Mouse (Mus musculus): ENCODE measurements around the gene Pdzd3. TPM values are rescaled to one million over a fixed set of nuclear protein-coding genes. Genes with fewer than 3 reads are reported as not detected.
A peak's percentile ranks its signal among the peaks of the same experiment; 100 is the strongest.

The Pdzd3 gene
- polyA plus RNA-seq, 3 experiments from 2014 or later = 0.15 TPM; not detected in 2

DNA sequence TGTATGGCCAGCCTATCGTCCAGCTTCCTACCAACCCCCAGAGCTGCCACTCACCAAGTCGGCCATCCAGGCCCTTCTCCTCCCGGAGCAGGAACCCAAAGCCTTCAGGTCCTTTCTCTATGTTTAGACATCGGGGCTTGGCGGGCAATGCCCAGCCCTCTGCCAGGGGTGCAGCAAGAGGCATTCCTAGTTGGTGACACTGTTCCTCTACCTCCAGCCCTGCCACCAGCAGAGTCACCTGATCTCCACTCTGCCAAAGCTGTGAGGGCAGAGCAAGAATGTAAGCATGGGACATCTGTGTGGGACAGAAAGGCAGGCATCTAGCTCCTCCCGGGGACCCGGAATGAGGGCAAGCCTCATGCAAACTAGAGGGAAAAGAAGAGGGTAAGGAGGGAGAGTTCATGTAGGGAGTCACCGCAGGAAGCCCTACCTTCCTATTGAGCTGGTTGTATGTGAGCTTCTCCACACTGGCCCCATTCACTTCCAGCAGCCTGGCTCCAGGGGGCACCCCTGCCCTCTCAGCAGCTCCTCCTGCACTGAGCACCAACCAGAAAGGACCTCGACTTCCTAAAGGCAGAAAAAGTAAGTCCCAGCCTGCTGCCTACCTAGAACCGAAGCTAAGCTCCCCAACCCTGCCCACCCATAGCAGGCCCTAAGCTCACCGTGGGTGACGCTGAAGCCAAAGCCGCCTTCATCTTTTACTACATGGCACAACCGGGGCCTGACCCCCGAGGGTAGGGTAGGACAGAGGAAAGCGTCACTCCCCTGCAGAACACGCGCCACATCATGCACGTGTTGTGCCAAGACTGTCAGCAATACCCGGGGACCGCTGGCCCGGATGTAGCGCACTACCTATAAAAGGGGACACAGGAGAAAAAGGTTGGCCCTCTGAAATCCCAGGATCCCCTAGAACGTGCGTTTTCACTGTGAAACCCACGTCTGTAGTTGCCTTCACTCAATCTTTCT is 1.8 kb downstream of the Pdzd3 start:
- ATAC-seq = no peak

DNA sequence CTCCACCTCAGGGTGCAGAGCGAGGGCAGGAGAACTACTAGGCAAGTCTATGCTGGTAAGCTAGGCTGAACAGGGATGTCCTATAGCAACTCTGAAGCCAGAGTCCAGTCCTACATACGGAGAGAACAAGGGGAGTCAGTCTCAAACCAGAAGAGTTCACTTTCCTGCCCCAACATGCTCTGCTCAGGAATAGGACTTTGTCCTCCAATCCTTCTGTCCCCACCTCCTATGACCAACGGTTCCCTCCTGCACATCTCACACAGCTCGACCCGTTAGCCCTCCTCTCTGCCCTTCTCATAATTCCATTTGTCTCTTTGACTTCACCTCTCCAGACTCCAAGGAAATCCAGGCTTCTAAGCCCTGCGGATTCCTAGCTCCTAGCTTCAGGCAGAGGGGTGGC is 3.4 kb downstream of the Pdzd3 start:
- no peak for ATAC-seq

DNA sequence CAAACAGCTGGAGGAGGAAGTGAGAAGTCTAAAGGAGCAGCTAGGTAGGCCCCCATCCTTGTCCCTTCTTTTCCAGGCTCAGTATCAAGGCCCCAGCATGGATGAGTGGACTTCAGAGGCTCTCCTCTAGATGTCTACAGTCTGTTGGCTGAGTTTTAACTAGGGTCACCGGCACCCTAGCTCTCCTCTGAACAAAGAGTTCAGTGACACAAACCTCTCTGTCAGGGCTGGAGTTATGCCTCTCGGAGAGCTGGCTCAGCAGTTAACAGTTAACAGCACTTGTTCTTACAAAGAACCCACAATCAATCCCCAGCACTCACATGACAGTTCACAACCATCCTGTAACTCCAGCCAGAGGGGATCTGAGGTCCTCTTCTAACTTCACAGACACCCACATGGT is 7.7 kb downstream of the Pdzd3 start:
- ATAC-seq = no peak

DNA sequence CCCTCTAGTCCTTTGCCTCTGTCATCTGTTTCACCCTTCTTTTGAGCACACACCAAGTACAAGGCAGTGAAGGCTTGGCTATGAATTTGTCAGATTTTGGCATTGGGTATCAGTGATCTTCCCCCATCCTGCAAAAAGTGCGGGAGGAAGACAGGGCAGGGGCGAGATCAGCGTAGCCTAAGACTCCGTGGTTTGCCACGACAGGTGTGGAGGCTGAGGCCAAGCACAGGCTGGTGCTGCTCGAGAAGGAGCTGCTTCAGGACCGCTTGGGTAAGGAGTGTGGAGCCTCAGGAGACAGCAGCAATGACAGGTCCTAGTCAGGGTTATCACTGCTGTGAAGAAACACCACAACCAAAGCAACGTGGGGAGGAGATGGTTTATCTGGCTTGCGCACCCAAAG is 9.9 kb downstream of the Pdzd3 start:
- ATAC-seq = no peak

DNA sequence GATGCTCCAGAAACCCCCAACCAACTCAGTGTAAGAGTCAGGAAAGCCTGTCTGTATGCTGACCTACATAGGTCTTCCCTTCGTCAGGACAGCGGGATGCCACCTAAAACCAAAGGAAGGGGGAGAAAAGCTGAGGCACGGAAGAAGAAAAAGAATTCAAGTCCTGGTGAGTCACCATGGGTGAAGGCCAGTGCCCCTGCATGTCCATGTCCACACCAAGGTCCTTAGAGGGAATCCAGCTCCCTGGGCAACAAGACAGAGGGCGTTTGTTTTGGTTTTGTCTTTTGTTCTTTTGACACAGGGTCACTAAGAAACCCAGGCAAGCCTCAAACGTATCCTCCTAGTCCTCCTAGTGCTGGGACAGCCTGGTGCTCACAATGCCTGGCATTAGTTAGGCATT is 10.4 kb downstream of the Pdzd3 start:
- no peak for ATAC-seq

DNA sequence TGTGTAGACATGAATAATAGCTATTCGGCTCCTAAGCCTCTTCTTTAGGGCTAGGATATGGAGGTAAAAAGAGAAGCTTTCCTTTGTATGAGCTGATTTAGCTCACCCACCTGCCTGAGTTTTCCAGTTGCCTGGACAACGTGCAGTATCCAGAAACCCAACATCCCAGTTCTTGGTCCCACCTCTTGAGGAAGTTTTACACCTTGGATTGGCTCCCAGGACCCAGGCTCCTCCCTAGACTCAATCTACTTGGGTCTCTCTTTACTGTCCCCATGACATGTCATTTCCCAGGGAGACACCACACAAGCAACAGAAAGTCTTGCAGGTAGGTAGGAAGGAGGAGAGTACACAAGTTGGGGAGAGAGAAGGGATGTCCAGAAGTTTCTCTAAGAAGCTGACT is 10.9 kb downstream of the Pdzd3 start, which contains the start of gene Ccdc153:
Gene Ccdc153, plus strand, starts transcription at position 278 of the 400 bp plus-strand sequence.
- ATAC-seq = no peak

DNA sequence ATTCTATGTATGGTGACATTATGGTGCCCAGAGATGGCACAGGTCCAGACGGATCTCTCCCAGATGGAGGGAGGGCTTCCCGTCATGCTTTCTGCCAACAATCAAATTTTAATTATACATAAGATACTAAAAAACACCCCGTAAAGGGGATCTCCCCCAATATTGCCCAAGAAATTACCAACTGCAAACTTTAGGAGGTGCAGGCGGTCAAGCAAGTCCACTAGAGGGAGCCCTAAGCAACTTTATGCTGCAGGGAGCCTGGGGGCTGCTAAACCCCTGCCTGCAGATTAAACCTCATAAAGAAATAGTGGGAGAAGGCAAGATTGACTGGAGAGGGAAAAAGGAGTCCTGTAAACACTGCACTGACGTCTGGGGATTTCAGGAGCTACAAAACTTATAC is 11.8 kb downstream of the Pdzd3 start:
- ATAC-seq = peak; percentile 30

DNA sequence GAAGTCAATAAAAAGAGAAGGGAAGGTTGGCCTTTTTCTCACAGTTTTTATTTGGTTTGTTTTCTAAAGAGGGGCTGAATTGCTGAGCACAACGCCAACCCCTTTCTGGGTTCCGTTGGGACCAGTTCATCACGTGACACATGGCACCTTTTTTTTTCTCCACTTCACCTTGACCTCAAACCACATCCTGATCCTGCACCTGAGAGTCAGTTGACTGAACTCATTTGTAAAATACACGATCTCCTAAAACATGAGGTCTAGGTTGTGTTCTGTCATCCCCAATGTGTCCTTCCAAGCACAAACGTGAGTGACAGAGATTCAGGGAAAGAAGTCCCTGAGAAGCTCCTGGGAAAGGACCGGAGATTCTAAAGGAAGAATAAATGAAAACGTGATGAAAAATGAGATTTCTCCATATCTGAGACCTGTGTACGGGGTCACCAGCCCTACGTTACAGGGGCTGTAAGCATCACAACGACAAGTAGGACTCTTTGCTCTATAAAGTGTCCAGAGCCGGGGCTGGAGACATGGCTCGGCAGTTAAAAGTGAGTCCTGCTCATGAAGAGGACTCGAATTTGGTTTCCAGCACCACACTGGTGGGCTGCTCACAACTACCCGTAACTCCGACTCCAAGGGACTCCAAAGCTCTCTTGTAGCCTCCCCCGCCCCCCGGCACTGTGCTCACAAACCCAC is 12.6 kb downstream of the Pdzd3 start:
- peak; percentile 57 for ATAC-seq

DNA sequence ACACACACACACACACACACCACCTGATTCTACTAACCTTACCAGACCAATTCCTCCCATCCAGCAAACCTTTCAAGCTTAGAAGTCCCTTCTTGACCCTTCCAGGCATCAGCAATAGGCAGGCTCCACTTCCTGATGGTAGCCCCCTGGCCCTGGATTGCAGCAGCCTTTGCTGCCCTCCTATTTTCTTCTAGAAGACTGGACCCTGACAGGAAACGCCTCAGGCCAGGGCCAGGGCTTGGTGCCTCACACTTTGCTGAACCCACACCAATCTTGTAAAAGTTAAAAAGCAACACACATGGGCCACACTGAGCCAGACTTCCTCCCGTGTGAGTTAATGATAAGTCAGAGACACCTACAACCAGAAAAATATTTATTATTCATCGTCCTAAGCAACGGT is 14.1 kb downstream of the Pdzd3 start:
- no peak for ATAC-seq

DNA sequence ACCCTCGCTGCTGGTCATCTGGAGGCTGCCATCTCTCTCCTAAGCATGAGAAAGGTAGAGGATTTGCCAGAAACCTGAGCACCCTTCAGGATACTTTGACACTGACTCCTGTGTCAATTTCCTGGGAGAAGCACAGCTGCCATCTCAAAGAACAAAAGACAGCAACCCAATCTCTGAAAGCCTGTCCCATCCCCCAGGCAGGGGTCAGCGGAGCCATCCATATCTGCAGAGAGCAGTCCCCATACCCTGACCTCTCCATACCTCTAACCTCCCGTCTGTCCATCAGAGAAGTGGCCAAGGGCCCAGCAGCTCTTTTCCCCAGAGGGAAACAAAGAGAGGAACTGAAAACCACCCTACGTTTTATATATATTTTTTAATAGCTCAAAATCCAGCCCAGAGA is 14.7 kb downstream of the Pdzd3 start:
- no peak for ATAC-seq

DNA sequence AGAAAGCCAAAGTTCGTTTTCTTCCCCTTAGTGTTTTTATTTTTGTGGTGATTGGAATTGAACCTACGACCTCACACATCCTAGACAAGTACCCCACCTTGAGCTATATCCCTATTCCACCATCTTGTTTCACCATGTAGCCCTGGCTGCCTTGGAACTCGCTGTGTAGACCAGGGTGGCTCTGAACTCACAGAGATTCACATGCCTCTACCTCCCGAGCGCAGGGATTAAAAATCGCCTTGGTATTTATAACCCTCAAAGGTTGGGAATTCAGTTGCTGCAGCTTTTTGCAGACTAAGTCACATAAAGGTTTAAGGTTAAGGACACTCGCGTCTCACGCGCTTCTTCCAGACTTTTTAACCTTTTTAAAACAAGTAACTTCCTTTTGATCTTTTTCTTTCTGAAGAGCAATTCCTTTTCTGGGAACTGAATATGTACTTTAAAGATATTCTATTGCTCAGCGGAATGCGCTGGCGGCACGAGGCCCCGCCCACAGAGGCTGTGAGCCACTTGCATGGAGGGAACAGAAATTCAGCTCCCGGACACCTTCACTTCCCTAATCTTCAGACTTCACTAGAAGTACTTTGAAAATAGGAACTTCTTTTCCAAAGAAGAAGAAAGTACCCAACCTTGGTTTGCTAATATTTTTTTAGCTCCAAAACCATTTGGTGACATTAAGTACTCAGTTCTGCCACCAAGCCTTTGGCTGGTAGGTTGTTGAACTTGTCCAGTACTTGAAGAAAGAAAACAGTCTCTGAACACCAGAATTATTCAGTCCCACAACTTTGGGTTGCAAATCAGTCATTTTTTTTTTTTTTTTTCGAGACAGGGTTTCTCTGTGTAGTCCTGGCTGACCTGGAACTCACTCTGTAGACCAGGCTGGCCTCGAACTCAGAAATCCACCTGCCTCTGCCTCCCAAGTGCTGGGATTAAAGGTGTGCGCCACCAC is 16.5 kb downstream of the Pdzd3 start:
- no peak for ATAC-seq

DNA sequence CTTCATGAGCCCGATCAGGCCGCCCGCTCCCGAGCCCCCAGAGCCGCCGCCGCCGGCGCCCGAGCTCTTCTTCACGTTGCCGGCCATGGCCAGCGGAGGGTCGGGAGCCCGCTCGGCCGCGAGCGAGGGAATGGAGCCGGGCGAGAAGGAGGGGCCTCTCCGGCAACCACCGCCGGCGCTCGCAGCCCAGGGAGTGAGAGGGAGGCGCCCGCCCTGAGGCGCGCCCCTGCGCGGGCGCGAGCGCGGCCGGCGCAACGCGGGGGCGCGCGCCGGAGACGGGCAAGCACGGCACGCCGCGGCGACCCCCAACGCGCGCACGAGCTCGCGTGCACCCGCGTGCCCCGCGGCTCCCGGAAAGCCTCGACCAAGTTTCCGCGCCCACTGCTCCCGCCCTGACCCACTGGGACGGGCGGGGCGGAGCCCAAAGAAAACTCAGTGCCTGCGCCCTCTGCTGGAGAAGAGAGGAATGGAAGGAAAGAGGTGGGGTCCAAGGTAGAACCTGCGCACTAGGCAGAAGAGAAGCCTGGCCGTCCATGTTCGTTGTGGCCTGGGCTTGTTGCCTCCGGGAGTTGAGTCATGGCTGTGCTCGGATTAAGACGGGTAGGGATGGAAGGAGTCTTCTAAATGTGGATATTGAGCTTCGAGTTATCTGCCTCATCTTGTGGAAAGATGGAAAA is 17.3 kb downstream of the Pdzd3 start, which contains the start of gene Cbl:
Gene Cbl, minus strand, starts transcription at position 248 of the 677 bp plus-strand sequence.
- ATAC-seq = peak; percentile 75

DNA sequence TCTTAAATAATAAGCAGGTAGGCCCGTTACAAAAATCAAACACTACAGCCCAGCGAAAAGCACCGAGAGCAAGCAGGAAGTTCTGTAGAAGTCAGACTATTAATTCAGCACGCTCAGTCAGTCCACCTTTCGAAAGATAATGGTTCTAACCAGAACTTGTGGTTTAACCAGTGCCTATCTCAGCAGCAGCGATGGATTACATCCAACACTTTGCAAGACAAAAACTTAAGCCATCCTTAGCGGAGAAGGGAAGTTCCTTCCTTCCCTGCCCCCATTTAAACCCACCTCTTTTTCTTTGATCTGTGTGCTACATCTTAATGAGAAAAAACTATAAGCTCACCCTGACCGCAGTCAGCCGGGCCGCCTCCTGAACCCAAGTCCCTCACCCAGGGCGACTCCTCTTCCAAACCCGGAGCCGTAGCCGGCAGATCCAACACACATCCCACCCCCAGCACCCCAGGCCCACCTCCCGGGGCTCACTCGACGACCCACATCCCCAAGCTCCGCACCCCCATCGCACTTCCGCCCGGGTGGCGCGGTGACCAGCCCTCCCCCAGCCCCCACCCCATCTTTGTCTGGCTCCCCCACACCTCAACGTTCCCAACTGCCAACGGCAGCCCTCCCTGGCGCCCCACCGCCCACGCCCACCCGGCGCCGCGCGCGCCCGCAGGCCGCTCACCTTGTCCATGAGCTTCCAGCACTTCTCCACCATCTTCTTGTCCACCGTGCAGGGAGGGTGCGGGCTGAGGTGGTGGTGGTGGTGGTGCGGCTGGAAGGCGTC is 18.1 kb downstream of the Pdzd3 start:
- ATAC-seq = peak; percentile 23

DNA sequence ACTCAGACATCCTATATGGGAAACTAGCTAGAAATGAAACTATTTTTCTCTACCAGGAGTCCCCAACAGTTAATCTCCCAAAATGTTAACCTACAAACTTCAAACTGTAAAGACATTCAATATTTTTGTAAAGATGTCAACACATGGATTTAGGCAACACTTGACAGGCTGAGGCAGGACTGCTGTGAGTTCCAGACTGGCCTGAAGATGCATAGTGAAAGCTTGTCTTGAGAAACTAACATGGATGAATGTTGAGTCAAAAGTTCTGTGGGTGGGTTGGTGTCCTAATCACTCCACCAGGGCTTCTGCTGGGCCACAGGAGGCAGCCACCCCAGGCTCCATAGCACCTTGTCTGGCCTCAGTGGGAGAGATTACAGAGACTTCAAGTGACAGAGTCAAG is 19.7 kb downstream of the Pdzd3 start:
- no peak for ATAC-seq

DNA sequence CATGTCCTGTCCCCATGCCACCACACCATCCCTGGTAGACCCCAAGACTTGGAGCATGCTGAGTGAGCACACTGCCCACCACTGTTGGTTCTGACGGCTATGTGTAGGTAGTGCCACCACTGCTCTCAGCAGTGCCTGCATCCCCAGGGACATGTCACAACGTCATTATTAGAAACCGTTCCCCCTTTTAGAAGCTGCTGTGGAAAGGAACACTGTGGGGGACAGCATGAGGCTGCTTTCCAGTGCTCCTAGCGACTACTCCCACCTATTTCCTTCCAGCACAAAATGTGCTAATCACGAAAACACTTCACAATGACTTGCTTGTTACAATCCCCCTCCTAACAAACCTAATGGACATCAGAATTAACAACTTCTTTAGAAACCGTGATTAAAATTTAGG is 25.3 kb downstream of the Pdzd3 start:
- ATAC-seq = no peak

DNA sequence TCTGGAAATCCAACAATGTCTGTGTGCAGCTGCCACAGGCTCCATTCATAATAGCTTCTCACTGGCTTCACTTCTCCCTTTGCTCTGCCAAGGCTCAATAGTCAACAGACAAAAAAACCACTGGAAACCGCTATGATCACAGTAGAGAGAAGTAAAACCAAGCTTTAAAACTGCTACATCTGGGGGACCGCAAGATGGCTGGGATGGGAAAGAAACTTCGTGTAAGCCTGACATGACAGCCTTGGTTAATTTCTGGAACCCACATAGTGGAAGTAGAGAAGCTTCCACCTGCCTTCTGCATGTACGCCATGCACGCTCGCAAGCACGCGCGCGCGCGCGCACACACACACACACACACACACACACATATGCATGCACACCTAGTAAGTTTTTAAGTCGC is 37.7 kb downstream of the Pdzd3 start:
- ATAC-seq = no peak

DNA sequence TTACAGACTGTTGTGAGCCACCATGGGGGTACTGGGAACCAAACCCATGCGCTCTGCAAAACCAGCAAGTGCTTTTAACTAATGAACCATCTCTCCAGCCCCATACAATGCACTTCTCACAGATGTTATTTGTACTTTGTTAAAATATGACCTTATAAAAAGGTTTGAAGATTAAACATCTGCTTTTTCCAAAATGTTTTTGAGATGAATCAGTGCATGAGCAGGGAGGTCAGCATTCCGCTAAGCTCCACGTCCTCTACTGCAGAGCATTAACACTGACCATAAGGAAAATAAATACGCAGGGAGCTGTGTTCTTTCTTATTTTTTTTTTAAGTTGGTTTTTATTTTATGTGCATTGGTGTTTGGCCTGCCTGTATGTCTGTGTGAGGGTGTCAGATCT is 38.9 kb downstream of the Pdzd3 start:
- ATAC-seq = no peak

DNA sequence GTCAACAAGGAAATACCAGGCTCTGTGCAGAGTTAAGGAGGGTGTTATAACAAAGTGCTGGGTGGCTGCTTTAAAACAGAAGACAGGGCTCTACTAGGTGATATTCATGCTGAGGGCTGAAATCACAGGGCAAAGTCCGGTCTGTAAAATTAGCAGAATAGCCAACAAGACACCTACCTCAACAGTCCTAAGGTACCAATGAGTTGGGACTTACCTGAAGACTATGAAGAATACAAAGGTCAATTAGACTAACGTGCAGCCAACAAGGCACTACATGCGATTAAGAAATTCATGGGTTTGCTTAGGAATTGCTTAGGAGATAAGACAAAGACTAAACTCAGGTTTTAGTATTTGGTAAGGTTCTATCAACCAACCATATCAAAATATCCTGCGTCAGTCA is 41.9 kb downstream of the Pdzd3 start:
- ATAC-seq = no peak

DNA sequence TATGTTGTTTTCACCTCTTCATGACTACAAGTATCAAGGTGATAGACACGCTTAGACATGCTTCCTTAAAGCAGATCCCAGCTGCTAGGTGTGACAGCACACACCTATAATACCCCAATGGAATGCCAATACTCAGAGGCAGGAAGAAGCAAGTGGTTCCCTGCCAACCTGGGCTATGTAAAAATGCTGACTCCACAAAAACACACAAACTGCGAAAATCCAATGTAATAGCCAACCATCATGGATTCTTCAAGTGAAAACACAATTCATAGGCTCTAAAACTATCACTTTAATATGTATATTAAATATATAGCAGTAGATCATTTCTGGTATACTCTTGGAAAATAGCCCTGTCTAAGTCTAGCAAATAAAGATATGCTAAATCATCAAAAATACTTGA is 43.4 kb downstream of the Pdzd3 start:
- no peak for ATAC-seq

DNA sequence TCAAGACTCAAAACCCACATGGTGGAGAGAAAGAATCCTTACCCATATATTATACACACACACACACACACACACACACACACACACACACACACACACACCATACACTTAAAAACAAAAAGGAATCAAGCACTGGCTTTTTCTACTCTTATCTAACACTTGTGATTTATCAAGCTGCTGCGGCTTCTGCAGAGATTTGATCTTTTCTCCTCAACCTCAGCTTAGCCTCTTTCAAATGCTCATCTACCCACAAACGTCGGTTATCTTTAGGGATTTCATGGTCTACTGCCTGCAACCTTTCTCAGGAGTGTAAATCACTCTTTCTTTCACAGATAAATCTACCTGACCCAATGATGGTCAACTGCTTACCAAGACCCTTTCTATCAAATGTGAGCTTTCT is 50.8 kb downstream of the Pdzd3 start:
- no peak for ATAC-seq

DNA sequence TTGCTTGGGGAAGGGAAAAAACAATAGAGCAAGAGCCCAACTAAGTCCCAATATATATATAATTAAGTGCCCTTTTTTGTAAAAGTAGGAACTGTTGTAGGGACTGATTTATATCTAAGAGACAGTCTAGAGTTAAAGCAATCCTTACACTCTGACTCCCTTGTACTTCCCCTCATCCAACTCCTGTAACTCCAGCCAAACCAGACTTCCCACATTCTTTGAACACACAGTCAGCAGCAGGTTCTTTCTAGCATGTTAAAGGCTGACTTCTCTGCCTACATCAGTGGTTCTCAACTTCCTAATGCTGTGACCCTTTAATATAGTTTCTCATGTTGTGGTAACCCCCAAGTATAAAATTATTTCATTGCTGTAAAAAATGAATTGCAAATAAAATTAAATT is 51.7 kb downstream of the Pdzd3 start:
- ATAC-seq = no peak
